Mouse (Mus musculus) bone marrow, adult 2 months (tissue): Measurements from ENCODE around the gene Muc13.

ENCODE experiments used
- CTCF ChIP-seq: fragments of 200-500 bp; IDR thresholded peaks from 2 replicates; pipeline ENCODE4 v1.5.1; 2011; ENCODE audit warnings: low read length, control low read depth; ENCODE audit not compliant: control insufficient read depth, insufficient read depth
- POLR2A ChIP-seq: fragments of 200-500 bp; IDR thresholded peaks from 2 replicates; pipeline ENCODE4 v1.6.1; 2011; ENCODE audit warnings: low read depth, mild to moderate bottlenecking, control low read depth, low read length, borderline replicate concordance; ENCODE audit not compliant: control insufficient read depth

DNA sequence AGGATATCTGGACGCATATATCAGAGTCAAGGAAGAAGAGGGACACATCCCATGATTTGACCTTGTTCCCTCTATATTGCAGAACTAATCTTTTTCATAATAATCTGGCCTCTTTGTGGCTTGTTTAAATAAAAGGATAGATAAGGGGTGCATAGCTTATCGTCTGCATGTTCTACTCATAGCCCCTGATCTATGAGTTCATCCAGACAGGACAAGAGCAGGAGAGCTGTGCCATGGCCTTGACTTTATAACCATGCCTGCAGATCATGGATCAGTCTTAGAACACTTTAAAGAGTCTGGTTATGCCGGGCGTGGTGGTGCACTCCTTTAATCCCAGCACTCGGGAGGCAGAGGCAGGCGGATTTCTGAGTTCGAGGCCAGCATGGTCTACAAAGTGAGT is 34.6 kb upstream of the Muc13 start:
- no peak for TF ChIP-seq POLR2A
- no peak for TF ChIP-seq CTCF
